Mouse (Mus musculus): ENCODE data around the gene Vmn1r9.
"Not testable (repeated sequence)": the region's sequence is repeated elsewhere in the genome, so short reads cannot be mapped to it uniquely, and the experiment has no call there.

Vmn1r9 gene

DNA sequence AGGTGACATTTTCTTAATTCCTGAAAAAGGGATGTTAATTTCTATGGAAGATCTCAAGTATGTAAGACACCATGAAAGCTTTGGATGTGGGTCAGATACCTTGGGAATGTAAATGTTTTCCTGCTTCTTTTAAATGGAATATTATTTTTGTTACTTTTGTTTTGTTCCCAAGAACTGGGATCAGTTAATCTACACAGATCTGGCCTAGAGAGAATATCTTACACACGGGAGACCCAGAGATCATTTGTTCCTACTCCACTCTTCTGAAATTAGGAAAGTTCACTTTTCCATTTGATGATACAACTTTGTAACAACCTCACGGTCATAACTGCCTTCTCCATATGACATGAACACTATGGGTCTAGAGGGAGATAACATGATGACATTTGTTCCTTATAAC, at the start of gene Vmn1r9:
Vmn1r9 (plus strand) TSS at position 301 of the 400 bp plus-strand sequence.
- DNase-seq: no peak

DNA sequence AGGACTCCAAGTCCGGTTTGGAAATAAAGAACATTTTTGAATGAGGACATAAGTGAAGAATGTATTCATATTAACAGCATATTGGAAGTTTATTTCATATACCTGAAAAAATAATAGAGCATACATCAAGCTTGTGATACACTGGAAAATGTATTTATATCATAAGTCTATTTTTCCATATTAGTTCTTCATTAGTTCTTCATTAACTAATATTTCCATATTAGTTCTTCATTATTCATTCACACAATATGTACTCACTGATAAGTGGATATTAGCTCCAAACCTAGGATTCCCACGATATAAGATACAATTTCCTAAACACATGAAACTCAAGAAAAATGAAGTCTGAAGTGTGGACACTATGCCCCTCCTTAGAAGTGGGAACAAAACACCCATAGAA, 41.4 kb upstream of the Vmn1r9 start, which contains the start of gene Vmn1r7:
Vmn1r7 (minus strand) TSS at position 101 of the 400 bp plus-strand sequence.
- not testable (repeated sequence) for DNase-seq

DNA sequence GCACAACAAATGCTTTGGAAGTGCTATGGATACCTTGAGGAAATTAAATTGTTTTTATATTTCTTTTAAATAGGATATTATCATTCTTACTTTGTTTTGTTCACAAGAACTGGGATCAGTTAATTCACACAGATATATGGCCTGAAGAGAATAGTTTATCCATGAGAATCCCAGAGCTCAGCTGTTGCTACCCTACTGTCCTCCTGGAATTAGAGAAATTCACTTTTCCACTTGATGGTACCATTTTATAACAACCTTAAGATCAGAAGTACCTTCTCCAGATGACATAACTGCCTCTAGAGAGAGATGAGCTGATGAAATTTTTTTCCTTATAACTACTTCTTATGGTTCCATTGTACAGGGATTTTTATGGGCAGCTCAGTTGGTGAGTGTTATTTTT, 34.6 kb upstream of the Vmn1r9 start, which contains the start of gene Vmn1r8:
Vmn1r8 (plus strand) TSS at position 301 of the 400 bp plus-strand sequence.
- DNase-seq: no peak

DNA sequence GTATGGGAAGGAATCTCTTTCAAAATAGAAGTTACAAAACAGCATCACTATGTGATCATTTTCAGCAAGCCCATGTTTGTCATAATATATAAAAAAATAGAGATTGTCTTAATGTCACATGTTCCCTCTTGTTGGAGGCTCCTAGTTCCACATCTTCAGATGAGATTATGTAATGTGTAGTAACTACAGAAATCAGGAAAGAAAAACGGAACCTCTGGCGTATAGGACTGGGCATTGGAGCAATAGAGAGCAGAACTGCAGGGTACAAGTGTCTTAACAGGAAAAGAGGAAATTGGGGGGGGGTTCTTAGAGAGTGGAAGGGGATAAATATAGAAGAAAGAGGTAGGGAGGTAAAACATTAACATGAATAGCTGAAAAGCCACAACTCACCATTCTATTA, 31.9 kb upstream of the Vmn1r9 start:
- DNase-seq: no peak

DNA sequence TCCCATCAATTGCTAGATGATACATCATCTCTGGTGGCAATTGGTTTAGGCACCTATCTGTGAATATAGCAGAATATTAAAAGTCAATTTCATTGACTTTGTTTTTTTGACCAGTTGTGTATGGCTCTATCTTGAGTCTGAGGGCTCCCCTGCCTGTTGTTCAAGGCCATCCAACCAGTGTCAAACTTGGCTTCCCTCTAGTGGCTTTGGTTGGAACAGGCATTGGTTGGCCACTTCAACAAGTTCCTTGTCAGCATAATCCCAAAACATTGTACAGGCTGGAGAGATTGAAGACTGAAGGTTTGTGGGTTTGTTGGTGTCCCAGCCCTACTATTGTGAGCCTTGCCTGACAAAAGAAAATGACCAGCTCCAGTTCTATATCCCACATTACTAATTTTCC, 2.9 kb upstream of the Vmn1r9 start:
- DNase-seq: peak in 1 of 2 experiments; percentile 6

DNA sequence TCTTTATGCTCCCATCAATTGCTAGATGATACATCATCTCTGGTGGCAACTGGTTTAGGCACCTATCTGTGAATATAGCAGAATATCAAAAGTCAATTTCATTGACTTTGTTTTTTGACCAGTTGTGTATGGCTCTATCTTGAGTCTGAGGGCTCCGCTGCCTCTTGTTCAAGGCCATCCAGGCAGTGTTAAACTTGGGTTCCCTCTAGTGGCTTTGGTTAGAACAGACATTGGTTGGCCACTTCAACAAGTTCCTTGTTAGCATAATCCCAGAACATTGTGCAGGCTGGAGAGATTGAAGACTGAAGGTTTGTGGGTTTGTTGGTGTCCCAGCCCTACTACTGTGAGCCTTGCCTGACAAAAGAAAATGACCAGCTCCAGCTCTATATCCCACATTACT, 39.8 kb downstream of the Vmn1r9 start:
- no peak for DNase-seq

DNA sequence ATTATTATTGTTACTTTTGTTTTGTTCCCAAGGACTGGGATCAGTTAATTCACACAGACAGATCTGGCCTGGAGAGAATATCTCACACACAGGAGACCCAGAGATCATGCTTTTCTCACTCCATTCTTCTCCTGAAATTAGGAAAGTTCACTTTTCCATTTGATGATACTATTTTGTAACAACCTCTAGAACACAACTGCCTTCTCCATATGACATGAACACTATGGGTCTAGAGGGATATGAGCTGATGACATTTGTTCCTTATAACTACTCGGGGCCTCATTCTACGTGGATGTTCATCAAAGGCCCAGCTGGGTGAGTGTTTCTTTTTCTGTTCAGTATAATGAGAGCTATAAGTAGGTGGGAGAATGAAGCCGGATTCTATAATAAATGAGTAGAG, 42.6 kb downstream of the Vmn1r9 start, which contains the start of gene Vmn1r10:
Vmn1r10 (plus strand) TSS at position 301 of the 400 bp plus-strand sequence.
- no peak for DNase-seq

Measured in cerebellum, adult 18-20 months (tissue).